Mouse (Mus musculus) cerebellum, postnatal 14 days (tissue): Measurements from ENCODE around the gene Hspa1b.
A peak's percentile ranks its signal among the peaks of the same experiment; 100 is the strongest.
"Not testable (repeated sequence)": the region's sequence is repeated elsewhere in the genome, so short reads cannot be mapped to it uniquely, and the experiment has no call there.

Source experiments
- DNase-seq, 2 experiments: peaks; one replicate each; pipeline ENCODE4 v3.0.0; 2021; ENCODE audit warnings: mixed read lengths in 2 of 2

Hspa1b gene

DNA sequence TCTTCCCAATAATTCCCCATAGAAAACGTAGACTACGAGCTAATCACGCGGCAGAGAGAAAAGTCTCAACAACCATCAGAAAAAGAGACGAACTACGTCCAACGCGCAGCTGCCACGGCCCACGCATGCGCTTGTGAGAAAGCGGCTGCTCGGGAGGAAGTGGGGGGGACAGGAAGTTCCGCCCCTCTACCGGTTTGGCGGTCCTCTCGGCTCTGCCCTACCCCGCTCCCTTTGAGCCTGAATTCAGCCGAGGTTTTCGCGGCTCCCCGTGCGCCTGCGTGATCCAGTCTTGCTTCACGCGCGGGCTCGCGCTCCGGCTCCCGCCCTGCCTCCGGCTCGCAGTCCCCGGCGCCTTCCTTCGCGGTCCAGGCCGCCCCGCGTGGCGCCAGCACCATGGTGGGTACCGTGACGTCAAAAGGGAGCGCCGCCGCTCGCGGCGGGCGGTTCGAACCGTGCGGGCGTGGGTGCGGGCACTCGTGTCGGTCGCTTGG, 22.7 kb upstream of the Hspa1b start, which contains the start of gene Lsm2:
Gene Lsm2, plus strand, starts transcription at position 173 of the 491 bp plus-strand sequence.
- peak; percentile 89 to 92 for DNase-seq

DNA sequence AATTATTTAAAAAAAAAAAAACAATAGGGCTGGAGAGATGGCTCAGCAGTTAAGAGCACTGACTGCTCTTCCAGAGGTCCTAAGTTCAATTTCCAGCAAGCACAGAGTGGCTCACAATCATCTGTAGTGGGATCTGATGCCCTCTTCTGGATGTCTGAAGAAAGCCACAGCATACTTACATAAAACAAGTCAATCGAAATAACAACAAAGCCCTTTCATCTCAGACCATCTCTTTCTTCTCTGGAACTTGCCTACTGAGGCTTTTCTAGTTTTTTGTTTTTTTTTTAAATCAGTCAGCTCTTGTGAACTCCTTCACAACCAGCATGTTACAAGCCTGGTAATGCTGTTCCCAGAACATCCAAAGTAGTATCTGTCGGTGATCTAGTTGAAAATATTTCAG, 21.6 kb upstream of the Hspa1b start:
- DNase-seq: peak; percentile 33 to 49

DNA sequence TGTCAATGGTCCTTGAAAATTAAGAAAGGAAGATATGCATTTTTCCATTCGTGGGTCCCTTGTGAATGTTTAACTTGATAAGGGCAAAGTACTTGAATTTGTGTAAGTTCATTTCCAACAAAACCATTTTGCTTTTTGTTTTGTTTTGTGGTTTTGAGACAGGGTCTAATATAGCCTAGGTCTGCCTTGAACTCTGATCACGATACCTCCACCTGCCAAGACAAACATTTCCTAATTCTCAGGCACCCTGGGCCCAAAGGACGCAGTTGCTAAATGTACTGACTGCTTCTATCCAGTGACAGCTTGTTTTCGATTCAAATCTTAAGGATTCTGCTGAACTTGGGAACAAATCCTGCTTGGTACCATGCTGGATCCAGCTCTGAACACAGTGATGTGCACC, 20.6 kb upstream of the Hspa1b start:
- no peak for DNase-seq

DNA sequence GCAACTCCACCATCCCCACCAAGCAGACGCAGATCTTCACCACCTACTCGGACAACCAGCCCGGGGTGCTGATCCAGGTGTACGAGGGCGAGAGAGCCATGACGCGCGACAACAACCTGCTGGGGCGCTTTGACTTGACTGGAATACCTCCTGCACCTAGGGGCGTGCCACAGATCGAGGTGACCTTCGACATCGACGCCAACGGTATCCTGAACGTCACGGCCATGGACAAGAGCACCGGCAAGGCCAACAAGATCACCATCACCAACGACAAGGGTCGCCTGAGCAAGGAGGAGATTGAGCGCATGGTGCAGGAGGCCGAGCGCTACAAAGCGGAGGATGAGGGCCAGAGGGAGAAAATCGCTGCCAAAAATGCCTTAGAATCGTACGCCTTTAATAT, 19.2 kb upstream of the Hspa1b start:
- DNase-seq: no peak

DNA sequence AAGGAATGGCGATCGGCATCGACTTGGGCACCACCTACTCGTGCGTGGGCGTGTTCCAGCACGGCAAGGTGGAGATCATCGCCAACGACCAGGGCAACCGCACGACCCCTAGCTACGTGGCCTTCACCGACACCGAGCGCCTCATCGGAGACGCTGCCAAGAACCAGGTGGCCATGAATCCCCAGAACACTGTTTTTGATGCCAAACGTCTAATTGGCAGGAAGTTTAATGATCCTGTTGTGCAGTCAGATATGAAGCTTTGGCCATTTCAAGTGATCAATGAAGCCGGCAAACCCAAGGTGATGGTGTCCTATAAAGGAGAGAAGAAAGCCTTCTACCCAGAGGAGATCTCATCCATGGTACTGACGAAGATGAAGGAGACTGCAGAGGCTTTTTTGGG, 18.0 kb upstream of the Hspa1b start:
- DNase-seq: no peak

DNA sequence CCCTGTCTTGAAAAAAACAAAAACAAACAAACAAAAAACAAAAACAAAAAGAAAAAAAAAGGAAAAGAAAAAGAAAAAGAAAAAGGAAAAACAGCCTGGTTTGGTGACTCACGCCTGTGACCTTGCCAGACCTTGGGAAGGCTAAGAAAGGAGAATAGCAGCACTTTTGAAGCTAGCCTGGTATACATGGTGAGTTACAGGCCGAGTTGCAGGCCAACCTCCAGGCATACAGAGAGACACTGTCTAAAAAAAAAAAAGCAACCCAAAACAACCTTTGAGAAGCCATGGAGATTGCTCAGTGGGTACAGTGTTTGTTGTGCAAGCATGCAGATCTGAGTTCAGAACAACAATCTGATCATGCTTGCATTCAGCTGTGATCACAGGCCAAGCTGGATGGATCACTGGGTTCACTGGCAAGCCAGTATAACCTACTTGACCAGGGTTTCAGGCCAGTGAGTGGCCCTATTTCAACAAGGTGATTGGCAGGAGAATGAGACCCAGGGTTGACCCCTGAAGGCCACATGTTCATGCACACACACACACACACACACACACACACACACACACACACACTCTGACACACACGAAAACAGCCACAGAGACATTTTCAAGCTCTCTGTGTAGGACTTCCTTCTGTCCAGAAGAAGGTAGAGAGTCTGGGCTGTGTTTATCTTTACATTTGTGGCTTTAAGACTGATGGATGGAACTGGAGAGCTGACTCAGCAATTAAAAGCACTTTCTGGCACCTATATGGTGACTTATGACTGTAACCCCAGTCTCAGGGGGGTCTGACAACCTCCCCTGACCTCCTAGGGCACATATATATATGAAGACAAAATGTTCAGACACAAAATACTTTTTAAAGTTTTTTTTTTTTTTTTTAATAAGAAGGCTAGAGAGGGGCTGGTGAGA, 16.8 kb upstream of the Hspa1b start:
- DNase-seq: no peak

DNA sequence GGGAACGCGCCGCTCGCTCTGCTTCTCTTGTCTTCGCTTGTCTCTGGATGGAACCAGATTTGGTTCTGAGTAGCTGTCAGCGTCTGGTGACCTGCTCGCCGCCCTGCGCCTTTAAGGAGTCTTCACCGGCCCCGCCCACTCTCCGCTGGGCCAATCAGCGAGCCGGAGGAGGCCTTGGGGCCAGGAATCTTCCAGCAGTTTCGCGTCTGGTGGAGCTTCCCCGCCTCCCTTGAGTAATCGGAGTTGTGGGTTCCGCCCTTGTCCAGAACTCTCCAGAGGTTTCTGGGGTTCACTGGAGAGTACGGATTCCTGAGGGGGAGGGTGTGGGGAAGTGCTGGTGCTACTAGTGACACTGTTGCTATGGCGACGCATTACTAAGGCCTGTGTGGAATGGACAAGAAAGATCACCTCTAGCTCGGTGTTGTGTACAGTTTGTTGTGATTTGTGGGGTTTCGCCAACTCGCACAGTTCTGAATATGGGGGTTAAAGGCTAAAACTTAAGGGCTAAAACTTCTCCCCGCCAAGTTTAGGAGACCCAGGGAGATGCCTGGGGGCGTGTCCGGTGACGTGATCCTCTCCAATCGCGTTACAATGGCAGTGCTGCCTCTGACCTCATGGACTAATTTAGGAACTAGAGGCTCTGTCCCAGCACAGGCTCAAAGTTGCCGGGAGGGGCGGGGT, 13.2 kb upstream of the Hspa1b start, which contains the start of the genes Hspa1a and Hspa1l:
Gene Hspa1a, minus strand, starts transcription at position 88 of the 681 bp plus-strand sequence.
Gene Hspa1l, plus strand, starts transcription at position 635 of the 681 bp plus-strand sequence.
- peak; percentile 72 to 79 for DNase-seq

DNA sequence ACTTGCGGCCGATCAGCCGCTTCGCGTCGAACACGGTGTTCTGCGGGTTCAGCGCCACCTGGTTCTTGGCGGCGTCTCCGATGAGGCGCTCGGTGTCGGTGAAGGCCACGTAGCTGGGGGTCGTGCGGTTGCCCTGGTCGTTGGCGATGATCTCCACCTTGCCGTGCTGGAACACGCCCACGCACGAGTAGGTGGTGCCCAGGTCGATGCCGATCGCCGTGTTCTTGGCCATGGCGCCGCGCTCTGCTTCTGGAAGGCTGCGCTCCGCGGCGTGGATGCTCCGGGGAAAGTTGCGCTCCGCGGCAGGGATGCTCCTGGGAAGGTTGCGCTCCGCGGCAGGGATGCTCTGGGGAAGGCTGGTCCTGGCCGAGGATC, 12.6 kb upstream of the Hspa1b start:
- DNase-seq: not testable (repeated sequence)

DNA sequence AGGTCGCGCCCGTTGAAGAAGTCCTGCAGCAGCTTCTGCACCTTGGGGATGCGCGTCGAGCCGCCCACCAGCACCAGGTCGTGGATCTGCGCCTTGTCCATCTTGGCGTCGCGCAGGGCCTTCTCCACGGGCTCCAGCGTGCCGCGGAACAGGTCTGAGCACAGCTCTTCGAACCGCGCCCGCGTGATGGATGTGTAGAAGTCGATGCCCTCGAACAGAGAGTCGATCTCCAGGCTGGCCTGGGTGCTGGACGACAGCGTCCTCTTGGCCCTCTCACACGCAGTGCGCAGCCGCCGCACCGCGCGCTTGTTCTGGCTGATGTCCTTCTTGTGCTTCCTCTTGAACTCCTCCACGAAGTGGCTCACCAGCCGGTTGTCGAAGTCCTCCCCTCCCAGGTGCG, 11.8 kb upstream of the Hspa1b start:
- not testable (repeated sequence) for DNase-seq

DNA sequence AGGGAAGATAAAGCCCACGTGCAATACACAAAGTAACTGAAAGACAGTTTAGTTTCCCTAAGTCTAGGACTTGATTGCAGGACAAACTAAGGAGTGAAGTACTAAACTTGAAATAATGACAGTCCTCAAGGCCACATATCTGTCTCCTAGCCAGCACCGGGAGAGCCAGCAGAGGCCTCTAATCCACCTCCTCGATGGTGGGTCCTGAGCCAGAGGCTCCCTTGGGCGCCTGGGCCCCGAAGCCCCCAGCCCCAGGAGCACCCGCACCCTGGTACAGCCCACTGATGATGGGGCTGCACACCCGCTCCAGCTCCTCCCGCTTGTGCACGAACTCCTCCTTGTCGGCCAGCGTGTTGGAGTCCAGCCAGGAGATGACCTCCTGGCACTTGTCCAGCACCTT, 10.8 kb upstream of the Hspa1b start, which contains the start of gene Gm20481:
Gene Gm20481, plus strand, starts transcription at position 91 of the 400 bp plus-strand sequence.
- DNase-seq: not testable (repeated sequence)

DNA sequence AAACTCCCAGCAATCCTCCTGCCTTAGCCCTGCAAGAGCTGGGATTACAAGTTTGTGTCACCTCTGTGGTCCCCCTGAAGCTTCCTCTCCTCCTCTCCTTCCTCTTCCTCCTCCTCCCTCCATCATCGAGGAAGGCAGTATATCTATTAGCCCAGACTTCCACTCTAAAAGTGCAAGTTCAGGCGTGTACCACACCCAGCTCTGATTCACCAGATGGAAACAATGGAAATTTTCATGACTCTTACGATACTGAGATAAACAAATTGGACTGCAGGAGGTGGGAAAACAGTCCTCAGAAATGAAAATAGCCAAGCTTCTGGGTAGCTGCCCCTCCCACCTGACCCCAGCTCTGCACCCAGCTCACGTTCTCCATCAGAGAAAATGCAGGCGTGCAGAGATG, 6.6 kb upstream of the Hspa1b start:
- no peak for DNase-seq

DNA sequence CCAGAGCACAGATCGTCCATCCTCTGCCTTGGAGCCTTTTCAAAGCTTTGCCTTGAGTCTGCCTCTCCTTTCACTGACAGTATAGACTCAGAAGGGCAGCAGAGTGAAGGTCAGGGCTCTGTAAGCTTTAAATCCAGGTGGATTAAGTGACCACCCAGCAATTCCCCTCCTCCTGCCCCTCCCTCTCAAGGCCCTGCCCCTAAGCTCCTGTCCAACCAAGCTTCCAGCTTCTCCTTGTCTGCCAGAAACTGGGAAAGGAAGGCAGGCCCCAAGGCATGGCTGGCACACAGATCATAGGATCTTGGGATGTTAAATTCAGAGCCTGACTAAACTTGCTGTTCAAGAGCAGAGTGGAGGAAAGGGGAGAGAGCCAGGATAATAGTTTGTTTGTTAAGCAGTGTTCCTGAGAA, 5.6 kb upstream of the Hspa1b start:
- no peak for DNase-seq

DNA sequence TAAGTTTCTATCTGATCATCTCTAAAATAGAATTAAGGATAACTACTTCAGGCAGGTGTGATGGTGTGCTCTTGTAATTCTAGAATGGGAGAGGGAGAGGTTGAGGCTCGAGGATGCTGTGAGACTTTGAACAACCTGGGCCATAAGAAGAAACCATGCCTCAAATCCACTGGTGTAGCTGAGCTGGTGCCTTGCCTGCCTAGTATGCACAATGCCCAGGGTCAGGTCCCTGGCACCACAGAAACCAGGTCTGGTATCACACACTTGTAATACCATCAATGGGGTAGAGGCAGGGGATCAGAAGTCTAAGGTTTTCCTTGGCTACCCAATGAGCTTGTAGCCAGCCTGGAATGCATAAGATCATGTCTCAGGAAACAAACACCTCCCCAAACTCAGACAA, 3.8 kb upstream of the Hspa1b start:
- DNase-seq: no peak

DNA sequence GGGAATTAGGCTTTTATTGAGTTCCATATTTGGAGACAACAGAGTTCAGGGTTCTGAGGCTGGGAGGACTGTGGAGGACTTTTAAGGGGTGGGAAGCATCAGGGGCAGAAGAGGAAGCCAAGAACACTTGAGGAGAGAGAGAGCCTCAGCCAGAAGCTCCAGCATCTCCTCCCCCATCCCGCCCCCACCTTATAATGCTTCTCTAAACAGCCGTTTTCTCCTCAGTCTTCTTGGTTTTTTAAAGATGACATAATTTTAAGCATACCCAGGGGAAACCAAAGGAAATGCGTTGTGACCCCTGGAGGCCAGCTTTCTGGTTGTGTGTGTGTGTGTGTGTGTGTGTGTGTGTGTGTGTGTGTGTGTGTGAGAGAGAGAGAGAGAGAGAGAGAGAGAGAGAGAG, 3.1 kb upstream of the Hspa1b start:
- no peak for DNase-seq

DNA sequence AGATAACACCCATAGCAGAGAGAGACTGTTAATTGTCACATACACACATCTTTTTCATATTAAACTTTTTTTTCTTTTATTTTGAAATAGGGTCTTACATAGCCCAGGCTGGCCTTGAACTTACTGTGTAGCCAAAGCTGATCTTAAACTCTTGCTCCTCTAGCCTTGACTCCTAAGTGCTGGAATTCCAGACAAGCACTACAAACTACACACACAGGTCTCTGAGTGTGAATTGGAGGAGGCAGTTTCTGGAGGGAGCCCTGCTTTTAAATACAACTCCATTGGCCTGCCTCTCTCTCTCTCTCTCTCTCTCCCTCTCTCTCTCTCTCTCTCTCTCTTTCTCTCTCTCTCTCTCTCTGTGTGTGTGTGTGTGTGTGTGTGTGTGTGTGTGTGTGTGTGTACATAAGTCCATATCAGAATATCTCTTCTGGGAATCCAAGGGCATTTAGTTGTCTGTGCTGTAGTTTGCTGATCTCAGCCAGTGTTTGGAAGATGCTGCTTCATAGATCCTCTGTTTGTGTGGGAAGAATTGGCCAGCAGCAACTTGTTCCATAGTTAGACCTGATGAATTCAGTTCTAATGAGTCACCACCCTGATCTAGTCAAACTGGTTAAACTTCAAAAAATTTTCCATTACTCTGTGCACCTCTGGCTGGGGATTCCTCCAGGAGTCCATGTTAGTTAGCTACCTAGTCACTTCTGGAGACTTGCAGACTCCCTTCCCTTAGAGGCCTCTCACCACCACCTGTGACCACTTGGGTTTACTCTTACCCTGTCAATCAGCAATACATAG, 1.9 kb upstream of the Hspa1b start:
- DNase-seq: no peak

DNA sequence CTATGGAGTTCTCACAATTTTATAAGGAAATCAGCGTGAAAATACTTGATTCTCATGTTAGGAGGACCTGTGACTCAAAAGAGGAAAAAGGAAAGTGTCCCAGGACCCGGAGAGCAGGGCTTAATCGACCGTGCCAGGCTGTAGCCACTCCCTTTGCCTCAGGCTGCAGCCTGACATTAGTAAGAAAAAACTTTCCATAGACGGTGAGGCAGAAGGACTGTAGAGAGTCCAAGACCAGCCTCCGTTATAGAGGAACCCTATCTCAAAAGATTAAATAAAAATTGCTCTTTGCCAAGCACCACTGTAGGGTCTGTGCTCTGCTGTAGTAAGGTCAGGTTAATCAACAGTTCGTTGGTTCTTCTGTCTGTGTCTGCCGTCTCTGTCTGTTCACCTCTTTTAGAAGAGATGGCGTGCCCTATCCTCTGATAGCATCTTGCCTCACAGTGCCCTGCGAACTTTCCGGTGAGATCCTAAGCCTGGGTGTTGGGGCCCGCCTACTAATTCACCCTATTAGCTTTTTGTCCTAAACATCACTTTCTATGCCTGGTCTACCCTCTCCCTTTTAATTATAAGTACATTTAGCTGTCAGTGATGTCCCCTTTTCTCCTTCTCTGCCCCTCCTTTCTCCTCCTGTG, 960 bp upstream of the Hspa1b start:
- no peak for DNase-seq

DNA sequence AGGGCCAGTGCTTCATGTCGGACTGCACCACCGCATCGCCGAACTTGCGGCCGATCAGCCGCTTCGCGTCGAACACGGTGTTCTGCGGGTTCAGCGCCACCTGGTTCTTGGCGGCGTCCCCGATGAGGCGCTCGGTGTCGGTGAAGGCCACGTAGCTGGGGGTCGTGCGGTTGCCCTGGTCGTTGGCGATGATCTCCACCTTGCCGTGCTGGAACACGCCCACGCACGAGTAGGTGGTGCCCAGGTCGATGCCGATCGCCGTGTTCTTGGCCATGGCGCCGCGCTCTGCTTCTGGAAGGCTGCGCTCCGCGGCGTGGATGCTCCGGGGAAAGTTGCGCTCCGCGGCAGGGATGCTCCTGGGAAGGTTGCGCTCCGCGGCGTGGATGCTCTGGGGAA, 306 bp downstream of the Hspa1b start:
- DNase-seq: peak in 1 of 2 experiments; percentile 40

DNA sequence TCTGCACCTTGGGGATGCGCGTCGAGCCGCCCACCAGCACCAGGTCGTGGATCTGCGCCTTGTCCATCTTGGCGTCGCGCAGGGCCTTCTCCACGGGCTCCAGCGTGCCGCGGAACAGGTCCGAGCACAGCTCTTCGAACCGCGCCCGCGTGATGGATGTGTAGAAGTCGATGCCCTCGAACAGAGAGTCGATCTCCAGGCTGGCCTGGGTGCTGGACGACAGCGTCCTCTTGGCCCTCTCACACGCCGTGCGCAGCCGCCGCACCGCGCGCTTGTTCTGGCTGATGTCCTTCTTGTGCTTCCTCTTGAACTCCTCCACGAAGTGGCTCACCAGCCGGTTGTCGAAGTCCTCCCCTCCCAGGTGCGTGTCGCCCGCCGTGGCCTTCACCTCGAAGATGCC, 1.1 kb downstream of the Hspa1b start:
- not testable (repeated sequence) for DNase-seq

DNA sequence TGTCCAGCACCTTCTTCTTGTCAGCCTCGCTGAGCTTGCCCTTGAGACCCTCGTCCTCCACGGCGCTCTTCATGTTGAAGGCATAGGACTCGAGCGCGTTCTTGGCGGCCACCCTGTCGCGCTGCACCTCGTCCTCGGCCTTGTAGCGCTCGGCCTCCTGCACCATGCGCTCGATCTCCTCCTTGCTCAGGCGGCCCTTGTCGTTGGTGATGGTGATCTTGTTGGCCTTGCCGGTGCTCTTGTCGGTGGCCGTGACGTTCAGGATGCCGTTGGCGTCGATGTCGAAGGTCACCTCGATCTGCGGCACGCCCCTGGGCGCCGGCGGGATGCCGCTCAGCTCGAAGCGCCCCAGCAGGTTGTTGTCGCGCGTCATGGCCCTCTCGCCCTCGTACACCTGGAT, 1.7 kb downstream of the Hspa1b start:
- DNase-seq: not testable (repeated sequence)

DNA sequence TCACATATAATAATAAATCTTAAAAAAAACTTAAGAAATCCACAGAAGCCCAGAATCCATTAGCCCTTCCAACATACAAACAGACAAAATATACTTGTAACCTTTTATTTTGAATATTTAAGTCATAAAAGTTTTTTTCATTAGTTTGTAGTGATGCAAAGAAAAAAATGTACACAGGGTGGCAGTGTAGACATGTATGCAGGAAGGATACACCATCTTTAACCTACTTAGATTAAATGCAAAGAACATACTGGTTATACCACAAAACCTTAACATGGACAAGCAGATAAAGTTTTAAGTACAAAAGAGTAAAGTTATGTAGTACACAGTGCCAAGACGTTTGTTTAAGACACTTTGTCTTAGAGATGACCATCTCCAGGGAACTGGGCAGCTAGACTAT, 2.7 kb downstream of the Hspa1b start:
- no peak for DNase-seq

DNA sequence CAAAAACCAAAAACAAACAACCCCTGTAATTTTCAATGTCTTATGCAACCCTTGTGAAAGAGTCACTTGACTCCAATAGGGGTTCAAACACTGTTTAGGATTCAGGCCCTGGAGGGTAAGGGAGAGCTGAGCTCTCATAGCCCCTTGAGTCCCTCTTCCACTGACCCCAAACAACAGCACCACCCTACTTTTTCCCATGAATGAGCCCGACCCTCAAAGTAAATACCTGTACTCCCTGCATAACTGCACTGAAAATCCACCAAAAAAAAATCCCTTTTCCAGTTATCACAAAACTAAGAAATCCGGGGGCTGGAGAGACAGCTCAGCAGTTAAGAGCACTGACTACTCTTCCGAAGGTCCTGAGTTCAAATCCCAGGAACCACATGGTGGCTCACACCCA, 3.2 kb downstream of the Hspa1b start:
- DNase-seq: no peak

DNA sequence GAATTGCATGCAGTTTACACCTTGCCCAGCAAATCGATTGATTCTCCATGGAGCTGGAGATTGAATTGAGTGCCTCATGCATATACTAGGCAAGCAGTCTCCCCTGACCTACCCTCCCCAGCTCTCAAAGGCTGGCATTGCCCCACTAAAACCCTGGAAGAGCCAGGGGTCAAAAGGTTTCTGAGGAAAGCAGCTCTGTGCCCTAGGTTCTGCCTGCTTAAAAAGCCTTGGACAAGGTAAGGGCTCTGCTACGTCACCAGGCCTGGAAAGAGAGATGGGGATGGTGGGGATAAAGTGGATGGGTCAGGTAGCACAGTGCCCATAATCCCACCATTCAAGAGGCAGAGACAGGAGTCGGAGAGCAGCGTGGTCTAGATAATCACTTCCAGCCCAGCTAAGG, 4.2 kb downstream of the Hspa1b start:
- DNase-seq: no peak
